Mouse (Mus musculus) stomach, embryonic 14.5 days (tissue): ENCODE results near the gene Ap1m2. TPM values are rescaled to one million over a fixed set of nuclear protein-coding genes. Genes with fewer than 3 reads are reported as not detected.
"Not testable (repeated sequence)": the region's sequence is repeated elsewhere in the genome, so short reads cannot be mapped to it uniquely, and the experiment has no call there.

Experiments used
- ATAC-seq: fragments of 200-750 bp; cut with Nextera tagmentation; 2 replicates; pipeline ENCODE4 v1.8.0; 2017; ENCODE audit warnings: low read depth, moderate TSS enrichment; ENCODE audit not compliant: insufficient number of reproducible peaks, insufficient read depth, low FRiP score
- H3K27ac ChIP-seq: fragments of 300-500 bp; sonication (generic); 2 replicates; pipeline ENCODE4 v1.5.1; 2014; ENCODE audit warnings: mild to moderate bottlenecking, low read length, moderate library complexity, mixed read lengths
- H3K27me3 ChIP-seq: fragments of 300-500 bp; sonication (generic); 2 replicates; pipeline ENCODE4 v1.6.1; 2014; ENCODE audit warnings: low read length, control low read depth, mixed read lengths; ENCODE audit not compliant: control insufficient read depth, insufficient read depth
- H3K36me3 ChIP-seq: fragments of 300-500 bp; sonication (generic); 2 replicates; pipeline ENCODE4 v1.6.1; 2014; ENCODE audit warnings: mild to moderate bottlenecking, control low read depth, low read length, moderate library complexity, mixed read lengths; ENCODE audit not compliant: control insufficient read depth, insufficient read depth
- H3K4me1 ChIP-seq: fragments of 300-500 bp; sonication (generic); 2 replicates; pipeline ENCODE4 v1.6.1; 2014; ENCODE audit warnings: low read length, control low read depth, mixed read lengths; ENCODE audit not compliant: control insufficient read depth, insufficient read depth
- H3K4me2 ChIP-seq: fragments of 300-500 bp; sonication (generic); replicated peaks from 2 replicates; pipeline ENCODE4 v1.6.1; 2014; ENCODE audit warnings: low read depth, low read length, control low read depth
- H3K4me3 ChIP-seq: fragments of 300-500 bp; sonication (generic); 2 replicates; pipeline ENCODE4 v1.5.1; 2014; ENCODE audit warnings: low read depth, low read length, control low read depth
- H3K9ac ChIP-seq: fragments of 300-500 bp; sonication (generic); replicated peaks from 2 replicates; pipeline ENCODE4 v1.6.1; 2014; ENCODE audit warnings: low read depth, mild to moderate bottlenecking, control low read depth, low read length, moderate library complexity, mixed read lengths
- H3K9me3 ChIP-seq: fragments of 300-500 bp; sonication (generic); 2 replicates; pipeline ENCODE4 v1.6.1; 2016; ENCODE audit warnings: low read depth, low read length, control low read depth; ENCODE audit not compliant: control insufficient read depth
- WGBS: fragments of 180-500 bp; shearing (Covaris S2); extraction: QIAGEN DNeasy Blood & Tissue Kit; methylation state at CpG from one replicate; pipeline ENCODE4 v1.1.7; 2014; 5-methylcytosine and 5-hydroxymethylcytosine counted together
- polyA plus RNA-seq: library from polyadenylated mRNA; unstranded; fragments of >200 nt; fragmentation: Nextera tagmentation; extraction: Ambion mirVana; gene quantifications from 2 replicates; pipeline ENCODE4 v1.2.1, GENCODE M21; 2014

Gene Ap1m2
- polyA plus RNA-seq, 1 experiment from 2014 or later = 54.4 TPM

GRCm38 (mm10) chr9:21313394-21313793 is 1.3 kb upstream of the Ap1m2 start:
- Histone ChIP-seq H3K9me3 (no peaks in the 10 kb centered on the region), H3K36me3 (no peaks in the 10 kb centered on the region), H3K4me3 (no peak overlapping the region), H3K27me3 (peaks cover 7% of the 10 kb centered on the region; the same call in 1 of the 2 replicates), H3K9ac (no peak overlapping the region), H3K4me2 (no peak overlapping the region), H3K27ac (no peak overlapping the region), H3K4me1 (no peaks in the 10 kb centered on the region)
- peak; percentile 76; the same call in 1 of the 2 replicates for ATAC-seq
- 7% methylated on average over 11 of the region's 11 CpGs for WGBS

GRCm38 (mm10) chr9:21311695-21312094 is 442 bp downstream of the Ap1m2 start:
- Histone ChIP-seq H3K4me1 (no peaks in the 10 kb centered on the region), H3K36me3 (no peaks in the 10 kb centered on the region), H3K4me2 (peak overlapping the region; percentile 25), H3K9ac (peak overlapping the region; percentile 30; the same call in 1 of the 2 replicates), H3K4me3 (peak overlapping the region; percentile 36), H3K27me3 (peaks cover 7% of the 10 kb centered on the region; the same call in 1 of the 2 replicates), H3K27ac (no peak overlapping the region), H3K9me3 (no peaks in the 10 kb centered on the region)
- no peak for ATAC-seq
- WGBS = 18% methylated on average over 7 of the region's 7 CpGs

- no peak for ATAC-seq
- Histone ChIP-seq H3K4me1 (no peaks in the 10 kb centered on the region), H3K9ac (no peak overlapping the region), H3K27me3 (peaks cover 7% of the 10 kb centered on the region; the same call in 1 of the 2 replicates), H3K4me3 (no peak overlapping the region), H3K36me3 (no peaks in the 10 kb centered on the region), H3K9me3 (no peaks in the 10 kb centered on the region), H3K4me2 (no peak overlapping the region), H3K27ac (no peak overlapping the region)
- 69% methylated on average over 15 of the region's 15 CpGs for WGBS
Observed at GRCm38 (mm10) chr9:21309150-21309741, 2.9 kb downstream of the Ap1m2 start.

- WGBS = 79% methylated on average over 7 of the region's 7 CpGs
Observed at GRCm38 (mm10) chr9:21305065-21305464, 7.1 kb downstream of the Ap1m2 start.

GRCm38 (mm10) chr9:21299014-21299413 is 13.1 kb downstream of the Ap1m2 start:
- Histone ChIP-seq H3K4me3 (no peak overlapping the region), H3K27me3 (no peaks in the 10 kb centered on the region), H3K27ac (no peak overlapping the region), H3K9ac (no peak overlapping the region), H3K4me2 (no peak overlapping the region), H3K4me1 (no peaks in the 10 kb centered on the region), H3K9me3 (0 out of 2 replicates have a peak, but pooled peaks cover 2% of the 10 kb centered on the region), H3K36me3 (no peaks in the 10 kb centered on the region; the same call in 1 of the 2 replicates)
- WGBS = 88% methylated on average over 10 of the region's 10 CpGs
- no peak for ATAC-seq

More at GRCm38 (mm10) chr9:21305065-21305464, 7.1 kb downstream of the Ap1m2 start:
- Histone ChIP-seq H3K4me1 (no peaks in the 10 kb centered on the region), H3K36me3 (no peaks in the 10 kb centered on the region), H3K9ac (no peak overlapping the region), H3K27ac (no peak overlapping the region), H3K4me3 (no peak overlapping the region), H3K9me3 (0 out of 2 replicates have a peak, but pooled peaks cover 2% of the 10 kb centered on the region), H3K4me2 (no peak overlapping the region), H3K27me3 (no peaks in the 10 kb centered on the region)
- no peak for ATAC-seq

GRCm38 (mm10) chr9:21292271-21292670 is 19.9 kb downstream of the Ap1m2 start:
- Histone ChIP-seq H3K9ac (no peak overlapping the region), H3K27me3 (no peaks in the 10 kb centered on the region), H3K4me1 (peaks cover 16% of the 10 kb centered on the region), H3K4me3 (no peak overlapping the region), H3K27ac (no peak overlapping the region), H3K36me3 (peaks cover 3% of the 10 kb centered on the region; the same call in 1 of the 2 replicates), H3K4me2 (peak overlapping the region; percentile 35; the same call in 1 of the 2 replicates), H3K9me3 (no peaks in the 10 kb centered on the region)
- no peak for ATAC-seq
- 82% methylated on average over 3 of the region's 3 CpGs for WGBS

GRCm38 (mm10) chr9:21291868-21292267 is 20.3 kb downstream of the Ap1m2 start:
- WGBS = 17% methylated on average over 7 of the region's 7 CpGs

GRCm38 (mm10) chr9:21291022-21291787 is 20.9 kb downstream of the Ap1m2 start, which contains the start of gene Cdkn2d:
Gene Cdkn2d (minus strand): TSS chr9:21291407.
- Histone ChIP-seq H3K4me2 (peak within 1 kb of the TSS; percentile 61), H3K4me3 (peak within 1 kb of the TSS; percentile 69), H3K9me3 (no peaks in the 10 kb centered on the region), H3K27ac (peak within 1 kb of the TSS; percentile 88), H3K9ac (peak within 1 kb of the TSS; percentile 60), H3K36me3 (peaks cover 3% of the 10 kb centered on the region; the same call in 1 of the 2 replicates), H3K27me3 (no peaks in the 10 kb centered on the region), H3K4me1 (peaks cover 20% of the 10 kb centered on the region)
- peak; percentile 96 for ATAC-seq
- WGBS = under 1% methylated on average over 51 of the region's 51 CpGs

More at GRCm38 (mm10) chr9:21291868-21292267, 20.3 kb downstream of the Ap1m2 start:
- H3K36me3 ChIP-seq, H3K27me3 ChIP-seq, ATAC-seq, H3K9me3 ChIP-seq: not testable (repeated sequence)
- Histone ChIP-seq H3K4me1 (peaks cover 18% of the 10 kb centered on the region), H3K27ac (peak overlapping the region; percentile 88), H3K9ac (0 out of 2 replicates have a peak overlapping the region, but pooled peaks have one; percentile 1), H3K4me3 (peak overlapping the region; percentile 69), H3K4me2 (peak overlapping the region; percentile 35)
